Mouse (Mus musculus) granulocyte monocyte progenitor cell, adult 5-6 weeks (primary cell): ENCODE results near the gene Sv2b. TPM values are rescaled to one million over a fixed set of nuclear protein-coding genes. Genes with fewer than 3 reads are reported as not detected.

Experiments used
- ATAC-seq: replicated peaks from 2 replicates; pipeline ENCODE4 v1.8.0; 2016; ENCODE audit warnings: mild to moderate bottlenecking, moderate TSS enrichment, inconsistent platforms; ENCODE audit not compliant: poor library complexity, severe bottlenecking
- total RNA-seq, 2 experiments: library from RNA; stranded (forward) in 1 of 2; stranded (reverse) in 1 of 2; fragments of 200-712, 200-1000 nt in 1 of 2; fragments of >200 nt in 1 of 2; fragmentation: Nextera tagmentation in 1 of 2; gene quantifications; 2 replicates each; pipeline ENCODE4 v1.2.3; 2014 to 2017

Gene Sv2b
- total RNA-seq, 2 experiments from 2014 or later, result not detected

DNA sequence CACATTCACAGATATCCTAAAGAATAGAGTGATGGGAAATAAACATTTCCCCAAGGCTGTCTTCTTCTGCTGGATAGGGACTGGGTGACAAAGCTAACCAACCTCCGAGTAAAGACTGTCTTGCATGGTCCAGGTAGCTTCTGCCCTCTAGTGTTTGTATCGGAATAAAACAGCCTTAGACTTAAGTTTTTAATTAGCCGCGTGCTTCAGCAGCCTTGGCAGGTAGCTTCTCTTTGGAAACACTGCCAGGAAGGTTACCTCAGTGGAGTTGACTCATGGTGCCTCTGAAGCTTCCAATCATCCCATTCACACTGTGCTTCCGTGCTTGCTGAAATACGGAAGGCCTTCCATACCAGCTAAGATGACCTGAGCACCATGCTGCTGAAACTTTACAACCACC lies 198.4 kb downstream of the Sv2b start:
- ATAC-seq, result peak; percentile 84

DNA sequence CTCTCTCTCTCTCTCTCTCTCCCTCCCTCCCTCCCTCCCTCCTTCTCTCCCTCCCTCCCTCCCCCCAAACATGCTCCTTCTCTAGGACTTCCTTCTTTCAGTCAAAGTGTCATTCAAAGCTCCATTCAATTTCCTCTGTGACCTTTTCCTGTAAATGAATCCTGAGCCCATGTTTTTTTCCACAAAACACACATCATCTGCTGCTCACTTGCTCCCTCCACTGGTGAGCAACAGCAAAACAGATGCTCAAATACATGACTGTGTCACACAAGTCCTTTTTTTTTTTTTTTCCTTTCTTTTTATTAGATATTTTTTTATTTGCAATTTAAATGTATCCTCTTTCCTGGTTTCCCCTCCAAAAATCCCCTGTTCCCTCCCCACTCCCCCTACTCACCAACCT lies 201.6 kb downstream of the Sv2b start:
- peak; percentile 56 for ATAC-seq

DNA sequence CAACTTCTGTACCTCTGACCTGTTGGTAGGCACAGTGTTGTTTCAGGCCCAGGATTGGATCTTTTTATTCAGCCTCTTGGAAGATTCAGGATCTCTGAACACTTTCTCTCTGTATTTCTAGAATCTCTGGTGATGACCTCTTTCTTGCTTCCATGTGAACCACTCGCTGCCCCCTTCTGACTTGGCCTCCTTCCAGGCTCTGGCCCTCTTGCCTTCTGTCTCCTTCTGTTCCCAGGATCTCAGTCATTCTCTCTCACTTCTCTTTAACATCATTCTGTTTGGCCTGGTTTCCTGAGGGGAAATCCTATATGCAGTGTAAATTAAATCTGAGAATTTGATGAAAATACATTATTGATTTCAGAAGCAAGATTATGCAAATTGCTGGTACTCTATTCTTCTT lies 205.2 kb downstream of the Sv2b start:
- no peak for ATAC-seq

DNA sequence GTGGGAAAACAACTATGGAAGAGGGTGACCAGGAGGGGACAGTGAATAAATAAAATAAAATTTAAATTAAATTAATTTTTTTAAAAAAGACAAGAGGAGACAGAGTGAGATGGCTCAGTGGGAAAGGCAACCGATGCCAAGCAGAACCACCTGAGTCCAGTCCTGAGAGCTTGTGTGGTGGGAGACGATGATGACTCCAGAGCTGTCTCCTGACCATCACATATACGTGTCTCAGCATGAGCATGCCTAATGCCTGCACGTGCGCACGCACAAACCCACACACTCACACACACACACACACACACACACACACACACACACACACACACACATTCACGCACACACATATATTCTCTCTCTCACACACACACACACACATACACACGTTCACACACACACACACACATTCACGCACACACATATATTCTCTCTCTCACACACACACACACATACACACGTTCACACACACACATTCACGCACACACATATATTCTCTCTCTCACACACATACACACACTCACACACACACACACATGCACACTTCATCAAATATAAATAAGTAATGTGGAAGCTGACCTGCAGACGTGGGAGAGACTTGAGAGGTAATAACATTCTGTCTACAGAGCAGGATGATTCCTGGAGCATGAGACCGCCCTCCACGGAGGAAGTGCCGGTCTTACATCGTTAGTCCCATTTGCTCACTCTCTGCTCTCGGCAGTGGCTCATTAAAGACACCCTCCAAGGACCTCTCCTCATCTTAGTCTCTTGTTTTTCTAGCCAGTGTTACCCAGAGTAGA lies 206.3 kb downstream of the Sv2b start:
- ATAC-seq, result no peak

DNA sequence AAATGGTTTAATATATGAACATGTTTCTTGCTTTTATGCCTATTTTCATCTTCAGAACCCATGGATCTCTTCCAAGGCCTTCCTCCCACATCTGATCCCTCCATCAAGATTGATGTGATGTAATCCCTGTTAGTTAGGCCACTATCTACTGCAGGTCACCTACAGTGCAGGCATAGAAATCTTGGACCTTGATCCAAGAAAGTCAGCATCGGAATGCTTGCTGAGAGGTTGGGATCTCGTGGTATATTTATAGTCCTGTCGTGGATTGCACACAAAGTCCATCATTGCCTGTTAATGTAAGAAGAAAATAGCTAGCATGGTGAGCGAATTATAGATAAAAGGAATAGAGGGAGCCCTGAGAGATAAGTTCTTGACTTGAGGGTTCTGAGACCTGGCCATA lies 223.6 kb downstream of the Sv2b start:
- ATAC-seq, result no peak

DNA sequence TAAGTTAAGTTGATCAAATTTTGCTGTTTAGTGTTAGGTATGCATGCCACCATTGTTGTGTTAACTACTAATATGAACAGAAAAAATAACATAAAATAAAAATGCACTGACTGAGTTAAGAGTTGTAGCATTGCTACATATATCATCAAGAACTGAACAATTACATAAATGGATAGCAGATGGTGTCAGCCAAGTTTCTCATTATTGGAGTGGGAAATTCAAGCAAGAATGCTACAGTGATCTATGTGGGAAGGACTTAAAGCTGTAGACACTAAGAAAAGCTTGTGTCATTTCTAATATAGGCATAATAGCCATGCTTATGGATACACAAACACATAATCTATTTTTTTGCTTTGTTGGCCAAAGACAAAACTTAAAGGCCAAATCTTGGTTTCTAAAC lies 228.9 kb downstream of the Sv2b start:
- ATAC-seq, result no peak

DNA sequence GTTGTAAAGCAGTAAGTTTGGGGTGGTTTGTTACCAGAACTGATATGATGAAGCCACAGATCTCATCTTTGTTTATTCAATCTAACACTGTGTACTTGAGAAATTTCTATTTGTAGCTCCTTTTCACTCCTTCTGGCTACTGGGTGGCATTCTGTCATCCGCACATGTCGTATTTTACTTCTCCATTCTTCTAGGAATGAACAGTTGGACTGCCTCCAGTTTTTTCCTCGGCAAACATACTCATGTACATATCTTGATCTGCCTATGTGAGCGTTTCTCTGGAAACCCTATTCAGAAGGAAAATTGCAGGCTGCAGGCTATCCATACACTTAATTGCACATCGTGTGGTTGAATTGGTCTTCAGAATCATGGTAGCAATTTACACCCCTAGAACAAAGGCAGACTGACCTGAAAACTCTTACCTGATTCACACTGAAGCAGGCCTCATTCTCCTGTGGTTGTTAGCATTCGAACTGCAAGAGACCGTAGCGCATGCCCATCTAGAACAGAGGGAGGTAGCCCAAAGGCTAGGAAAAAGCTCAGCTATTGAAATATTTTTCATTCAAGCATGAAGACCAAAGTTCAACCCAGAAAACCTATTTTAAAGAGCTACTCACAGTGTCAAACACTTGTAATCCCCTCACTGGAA lies 231.4 kb downstream of the Sv2b start:
- ATAC-seq, result no peak

Other genes with a start within 250 kb of the Sv2b start
- gene Akap13, start 146.3 kb upstream of the Sv2b start, total RNA-seq (2014; fragmentation: Nextera tagmentation), result 96.0 and 101 TPM in 2 replicates
- 148 and 178 TPM in 2 replicates for gene Akap13, start 146.3 kb upstream of the Sv2b start, total RNA-seq (2017)